Mouse (Mus musculus) granulocyte monocyte progenitor cell, adult 5-6 weeks (primary cell): ENCODE data around the gene Hils1. TPM values are rescaled to one million over a fixed set of nuclear protein-coding genes. Genes with fewer than 3 reads are reported as not detected.

Source experiments
- ATAC-seq: replicated peaks from 2 replicates; pipeline ENCODE4 v1.8.0; 2016; ENCODE audit warnings: mild to moderate bottlenecking, moderate TSS enrichment, inconsistent platforms; ENCODE audit not compliant: poor library complexity, severe bottlenecking
- total RNA-seq, 2 experiments: library from RNA; stranded (forward) in 1 of 2; stranded (reverse) in 1 of 2; fragments of 200-712, 200-1000 nt in 1 of 2; fragments of >200 nt in 1 of 2; fragmentation: Nextera tagmentation in 1 of 2; gene quantifications; 2 replicates each; pipeline ENCODE4 v1.2.3; 2014 to 2017

Hils1 gene
- total RNA-seq (2014; fragmentation: Nextera tagmentation) (not detected in 2 replicates), total RNA-seq (2017) (not detected in 2 replicates)

- ATAC-seq, result no peak
These were observed at the start of gene Hils1 for GRCm38 (mm10) chr11:94967419-94967818. TSS of gene Hils1 (plus strand) at chr11:94967593.

GRCm38 (mm10) chr11:94917717-94918116 lies 49.7 kb upstream of the Hils1 start:
- ATAC-seq, result no peak

DNA sequence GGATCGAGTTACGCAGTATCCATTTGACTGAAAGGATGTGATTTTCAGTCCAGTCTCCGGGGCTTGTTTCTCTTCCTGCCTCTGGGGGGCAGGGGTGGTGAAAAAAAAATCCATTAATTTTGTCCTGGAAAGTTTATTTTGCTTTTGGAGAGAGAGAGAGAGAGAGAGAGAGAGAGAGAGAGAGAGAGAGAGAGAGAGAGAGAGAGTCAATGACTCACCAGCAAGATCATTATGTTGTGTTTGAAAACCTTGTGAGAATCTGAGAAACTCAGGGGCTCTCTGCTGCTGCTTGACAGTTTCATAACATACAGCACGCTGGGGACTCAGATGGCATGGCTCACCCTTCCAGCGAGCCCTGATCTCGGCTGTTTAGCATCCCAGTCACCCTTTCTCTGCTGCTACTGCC lies 46.4 kb upstream of the Hils1 start:
- no peak for ATAC-seq

GRCm38 (mm10) chr11:94924977-94925376 lies 42.4 kb upstream of the Hils1 start:
- no peak for ATAC-seq

- ATAC-seq, result no peak
These were observed 41.0 kb upstream of the Hils1 start for GRCm38 (mm10) chr11:94926431-94926830.

- ATAC-seq, result no peak
These were observed 39.6 kb upstream of the Hils1 start for GRCm38 (mm10) chr11:94927771-94928291.

GRCm38 (mm10) chr11:94928820-94929219 lies 38.6 kb upstream of the Hils1 start:
- ATAC-seq, result peak; percentile 88

GRCm38 (mm10) chr11:94929599-94929998 lies 37.8 kb upstream of the Hils1 start:
- ATAC-seq, result no peak

DNA sequence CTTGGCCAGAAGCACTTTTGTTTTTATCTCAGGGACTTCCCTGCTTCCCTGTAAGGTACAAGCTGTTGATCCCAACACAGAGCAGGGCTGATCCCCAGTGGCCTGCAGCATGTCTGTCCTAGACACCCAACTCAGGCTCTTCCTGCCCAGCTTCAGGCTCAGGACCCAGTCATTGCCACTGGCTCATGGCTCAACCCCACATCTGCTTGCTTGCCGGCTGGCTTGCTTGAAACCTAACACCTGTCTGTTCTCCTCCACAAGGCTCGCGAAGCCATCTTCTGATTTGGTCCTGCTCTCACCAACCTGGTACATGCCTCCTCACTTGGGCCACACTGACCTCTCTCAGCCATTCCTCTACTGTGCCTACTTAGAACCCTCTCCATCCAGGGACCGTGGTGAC lies 37.2 kb upstream of the Hils1 start:
- no peak for ATAC-seq

- ATAC-seq, result no peak
These were observed 33.8 kb upstream of the Hils1 start for GRCm38 (mm10) chr11:94933584-94933983.

- no peak for ATAC-seq
These were observed 32.9 kb upstream of the Hils1 start for GRCm38 (mm10) chr11:94934526-94934925.

- ATAC-seq, result no peak
These were observed 31.3 kb upstream of the Hils1 start, which contains the start of gene Col1a1 for GRCm38 (mm10) chr11:94936045-94936444. TSS of gene Col1a1 (plus strand) at chr11:94936224.

- peak; percentile 68 for ATAC-seq
These were observed 30.5 kb upstream of the Hils1 start for GRCm38 (mm10) chr11:94936851-94937295.

GRCm38 (mm10) chr11:94937335-94937781 lies 30.0 kb upstream of the Hils1 start:
- peak; percentile 64 for ATAC-seq

DNA sequence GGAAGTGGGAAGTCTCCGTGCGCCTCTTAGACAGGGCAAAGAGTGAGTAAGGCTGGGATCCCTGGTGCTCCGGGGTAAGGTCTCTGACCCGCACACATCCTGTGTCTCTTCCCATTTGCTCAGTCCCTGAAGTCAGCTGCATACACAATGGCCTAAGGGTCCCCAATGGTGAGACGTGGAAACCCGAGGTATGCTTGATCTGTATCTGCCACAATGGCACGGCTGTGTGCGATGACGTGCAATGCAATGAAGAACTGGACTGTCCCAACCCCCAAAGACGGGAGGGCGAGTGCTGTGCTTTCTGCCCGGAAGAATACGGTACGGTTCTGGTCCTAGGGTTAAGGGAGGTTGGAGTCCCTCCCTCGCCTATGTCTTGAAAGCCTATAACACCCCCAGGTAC lies 29.6 kb upstream of the Hils1 start:
- peak; percentile 3; the same call in 1 of the 2 replicates for ATAC-seq

- no peak for ATAC-seq
These were observed 29.1 kb upstream of the Hils1 start for GRCm38 (mm10) chr11:94938296-94938695.

DNA sequence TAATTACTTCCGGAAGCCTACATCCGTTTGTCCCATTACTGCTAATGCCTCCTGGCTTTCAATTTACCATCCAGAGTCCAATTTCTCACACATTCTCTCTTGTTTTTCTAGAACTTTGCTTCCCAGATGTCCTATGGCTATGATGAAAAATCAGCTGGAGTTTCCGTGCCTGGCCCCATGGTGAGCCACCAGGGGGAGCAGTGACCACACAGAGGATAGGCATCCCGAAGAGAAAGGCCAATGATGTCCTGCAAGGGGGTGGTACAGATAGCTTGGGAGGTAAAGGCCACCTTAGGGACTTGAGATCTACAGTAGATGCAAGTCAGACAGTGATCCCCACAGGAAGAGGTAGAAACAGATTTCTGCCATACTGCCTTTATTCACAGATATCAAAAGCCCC lies 28.1 kb upstream of the Hils1 start:
- ATAC-seq, result no peak

DNA sequence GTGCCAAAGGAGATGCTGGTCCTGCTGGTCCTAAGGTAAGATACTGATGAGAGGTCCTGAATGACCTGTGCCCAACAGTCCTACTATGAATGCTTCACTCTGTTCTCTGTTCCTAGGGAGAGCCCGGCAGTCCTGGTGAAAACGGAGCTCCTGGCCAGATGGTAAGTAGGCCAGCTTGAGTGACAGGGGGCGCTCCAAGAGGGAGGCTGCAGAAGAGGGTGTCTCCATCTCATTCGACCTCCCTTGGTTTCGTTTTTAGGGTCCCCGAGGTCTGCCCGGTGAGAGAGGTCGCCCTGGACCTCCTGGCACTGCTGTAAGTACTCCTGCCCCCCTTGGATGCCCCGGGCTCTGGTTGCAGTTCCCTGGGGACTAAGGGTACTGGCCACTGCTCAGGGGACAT lies 26.3 kb upstream of the Hils1 start:
- ATAC-seq, result no peak

GRCm38 (mm10) chr11:94941776-94942175 lies 25.6 kb upstream of the Hils1 start:
- no peak for ATAC-seq

DNA sequence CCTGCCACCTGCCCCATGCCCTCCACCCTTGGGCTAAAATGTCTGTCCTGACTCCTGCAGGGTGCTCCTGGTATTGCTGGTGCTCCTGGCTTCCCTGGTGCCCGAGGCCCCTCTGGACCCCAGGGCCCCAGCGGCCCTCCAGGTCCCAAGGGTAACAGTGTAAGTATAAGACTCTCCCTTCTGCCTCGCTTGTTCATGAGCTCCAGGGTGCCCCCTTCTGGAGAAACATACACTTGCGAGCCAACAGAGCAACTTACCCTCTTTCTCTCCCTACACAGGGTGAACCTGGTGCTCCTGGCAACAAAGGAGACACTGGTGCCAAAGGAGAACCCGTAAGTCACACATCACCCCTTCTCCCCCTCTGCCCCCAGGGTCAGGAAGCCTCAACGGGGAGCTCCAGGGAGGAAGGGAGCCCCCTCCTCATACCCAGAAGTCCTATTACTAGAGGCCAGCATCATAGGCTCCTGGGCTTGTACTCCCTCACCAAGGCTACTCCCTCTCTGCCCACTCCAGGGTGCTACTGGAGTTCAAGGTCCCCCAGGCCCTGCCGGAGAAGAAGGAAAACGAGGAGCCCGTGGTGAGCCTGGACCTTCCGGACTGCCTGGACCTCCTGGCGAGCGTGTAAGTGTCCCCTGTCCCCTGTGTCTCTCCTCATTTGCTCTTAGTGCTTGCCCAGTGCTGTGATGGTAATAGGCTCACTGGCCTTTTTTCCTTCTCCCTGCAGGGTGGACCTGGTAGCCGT lies 24.9 kb upstream of the Hils1 start:
- peak; percentile 16; the same call in 1 of the 2 replicates for ATAC-seq

DNA sequence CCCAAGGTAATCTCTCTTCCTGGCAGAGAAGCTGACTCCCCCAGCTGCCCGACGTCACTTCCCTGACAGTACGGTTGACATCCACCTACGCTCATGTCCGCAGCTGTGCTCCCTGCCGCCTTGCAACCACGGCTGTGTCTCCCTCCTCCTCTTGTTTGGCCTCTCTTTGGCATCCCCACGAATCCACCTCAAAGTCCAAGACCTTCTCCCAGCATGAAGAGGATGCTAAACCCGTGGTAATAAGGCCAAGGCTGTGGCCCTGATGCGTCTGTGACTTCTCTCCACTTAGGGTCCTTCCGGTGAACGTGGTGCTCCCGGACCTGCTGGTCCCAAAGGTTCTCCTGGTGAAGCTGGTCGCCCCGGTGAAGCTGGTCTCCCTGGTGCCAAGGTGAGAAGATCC lies 24.3 kb upstream of the Hils1 start:
- ATAC-seq, result no peak

DNA sequence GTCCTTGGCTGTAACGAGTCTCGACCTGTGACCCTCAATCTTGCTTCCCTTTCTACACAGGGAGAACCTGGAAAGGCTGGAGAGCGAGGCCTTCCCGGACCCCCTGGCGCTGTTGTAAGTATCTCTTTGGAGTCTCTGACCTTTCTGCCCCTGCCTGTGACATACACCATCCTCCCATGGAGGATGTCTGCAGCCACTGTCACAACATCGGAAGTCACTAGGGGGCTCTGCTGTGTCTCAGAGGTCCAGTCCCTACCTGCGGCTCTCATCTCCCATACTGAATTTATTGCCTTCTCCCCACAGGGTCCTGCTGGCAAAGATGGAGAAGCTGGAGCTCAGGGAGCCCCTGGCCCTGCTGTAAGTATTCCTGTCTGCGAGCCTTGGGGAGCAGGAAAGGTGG lies 23.1 kb upstream of the Hils1 start:
- no peak for ATAC-seq
